Mouse (Mus musculus) WW6 (cell line): ENCODE measurements around the gene Rps17.

Experiments
- DNase-seq: peaks from one replicate; pipeline ENCODE4 v3.0.0-alpha.2; 2013; ENCODE audit warnings: low read depth, low spot score

The Rps17 gene

DNA sequence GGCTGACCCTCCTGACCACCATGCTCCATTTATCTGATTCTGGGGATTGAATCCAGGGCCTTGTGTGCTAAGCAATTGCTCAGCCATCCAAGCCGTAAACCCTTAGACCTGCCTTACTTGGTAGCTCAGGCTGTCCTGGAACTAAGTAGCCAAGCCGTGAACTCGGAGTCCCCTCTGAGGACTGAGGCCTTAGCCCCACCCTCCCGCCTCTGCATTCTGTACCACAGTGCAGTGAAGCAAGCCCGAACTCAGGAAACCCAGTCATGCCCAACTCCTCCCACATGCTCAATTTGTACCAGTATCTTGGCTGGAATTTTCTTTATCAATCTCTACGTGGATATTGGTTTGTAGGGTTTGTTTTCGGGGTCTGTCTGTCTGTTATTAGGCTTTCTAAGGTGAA is 13.2 kb downstream of the Rps17 start:
- DNase-seq = no peak

GRCm38 (mm10) chr7:81330767-81331166 is 14.3 kb downstream of the Rps17 start:
- DNase-seq = no peak

DNA sequence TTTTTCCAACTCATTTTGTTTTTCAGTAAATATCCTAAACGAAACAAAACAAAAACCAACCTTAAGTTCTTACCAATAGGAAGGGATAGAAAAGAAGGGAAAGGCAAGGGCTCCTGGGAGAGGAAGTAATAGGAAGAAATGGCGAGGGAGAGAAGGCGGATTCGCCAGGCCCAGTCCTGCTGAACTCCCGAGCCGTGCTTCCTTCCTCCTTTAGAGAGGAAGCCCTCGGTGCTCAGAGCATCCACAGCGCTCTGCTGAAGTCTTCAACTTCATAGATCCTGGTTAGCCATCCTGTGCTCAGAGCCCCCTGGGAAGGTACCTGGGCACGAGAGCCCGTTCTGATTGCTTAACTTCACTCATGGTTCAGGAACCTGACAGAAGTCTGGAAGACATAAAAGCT is 17.4 kb downstream of the Rps17 start:
- DNase-seq = no peak

DNA sequence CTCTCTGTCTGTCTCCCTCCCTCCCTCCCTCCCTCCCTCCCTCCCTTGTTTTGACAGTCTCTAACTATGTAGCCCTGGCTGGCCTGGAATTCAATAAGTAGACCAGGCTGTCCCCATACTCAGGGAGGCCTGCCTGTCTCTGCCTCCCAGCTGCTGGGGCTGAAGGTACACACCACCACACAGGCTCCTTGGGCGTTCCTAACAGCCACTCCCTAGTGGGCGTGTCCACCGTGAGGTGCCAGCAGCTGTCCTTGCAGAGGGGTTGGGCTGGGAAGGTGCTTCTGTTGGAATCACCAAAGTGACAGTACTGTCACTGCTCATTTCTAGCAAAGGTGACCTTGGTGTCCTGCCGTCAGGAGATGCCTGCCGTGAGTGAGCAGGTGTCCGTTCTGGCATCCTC is 18.2 kb downstream of the Rps17 start:
- no peak for DNase-seq

GRCm38 (mm10) chr7:81326043-81326442 is 19.0 kb downstream of the Rps17 start:
- no peak for DNase-seq

GRCm38 (mm10) chr7:81321776-81322175 is 23.3 kb downstream of the Rps17 start:
- DNase-seq = no peak

DNA sequence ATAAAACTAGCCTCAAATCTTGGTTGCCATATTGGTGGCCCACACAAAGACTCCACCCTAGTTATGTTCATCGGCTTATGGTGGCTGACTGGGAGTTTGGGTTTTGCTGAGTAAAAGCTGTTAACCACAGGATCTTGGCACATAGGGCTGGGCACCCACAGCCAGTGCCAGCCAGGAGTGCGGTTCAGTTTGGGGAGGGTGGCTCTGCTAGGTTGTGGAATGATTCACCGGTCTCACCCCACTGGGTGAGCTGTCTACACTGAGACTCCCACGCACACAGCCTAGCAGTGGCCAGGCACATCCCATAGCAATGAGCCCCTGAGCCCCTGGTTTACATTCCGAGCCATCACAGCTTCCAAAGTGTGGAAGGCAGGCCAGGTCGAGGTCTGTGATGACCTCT is 25.3 kb downstream of the Rps17 start:
- no peak for DNase-seq

- DNase-seq = no peak
Measured at GRCm38 (mm10) chr7:81315583-81315982, 29.5 kb downstream of the Rps17 start.

- DNase-seq = no peak
Measured at GRCm38 (mm10) chr7:81311581-81311980, 33.5 kb downstream of the Rps17 start.

- no peak for DNase-seq
Measured at GRCm38 (mm10) chr7:81311130-81311529, 33.9 kb downstream of the Rps17 start.

- DNase-seq = no peak
Measured at GRCm38 (mm10) chr7:81309247-81309646, 35.8 kb downstream of the Rps17 start.

- no peak for DNase-seq
Measured at GRCm38 (mm10) chr7:81307735-81308134, 37.3 kb downstream of the Rps17 start.

DNA sequence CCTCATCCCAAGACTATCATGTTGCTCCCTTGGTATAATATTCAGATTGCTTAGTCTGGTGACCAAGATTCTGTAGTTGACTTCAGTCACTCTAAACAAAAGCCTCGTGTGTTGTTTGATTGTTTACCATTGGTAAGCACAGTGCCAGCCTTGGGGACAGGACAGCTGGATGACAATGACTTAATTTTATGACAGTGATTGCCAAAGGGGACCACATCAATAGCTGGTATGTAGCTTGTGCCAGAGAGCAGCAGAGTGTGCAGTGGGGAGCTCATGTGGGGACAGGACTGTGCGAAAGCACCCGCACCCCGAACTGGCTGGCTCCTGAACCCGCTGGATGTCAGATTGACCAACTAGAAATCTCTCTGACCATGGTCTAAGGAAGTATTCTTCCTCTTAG is 40.4 kb downstream of the Rps17 start:
- DNase-seq = no peak

- DNase-seq = no peak
Measured at GRCm38 (mm10) chr7:81304100-81304499, 41.0 kb downstream of the Rps17 start.

- no peak for DNase-seq
Measured at GRCm38 (mm10) chr7:81303682-81304081, 41.4 kb downstream of the Rps17 start.

DNA sequence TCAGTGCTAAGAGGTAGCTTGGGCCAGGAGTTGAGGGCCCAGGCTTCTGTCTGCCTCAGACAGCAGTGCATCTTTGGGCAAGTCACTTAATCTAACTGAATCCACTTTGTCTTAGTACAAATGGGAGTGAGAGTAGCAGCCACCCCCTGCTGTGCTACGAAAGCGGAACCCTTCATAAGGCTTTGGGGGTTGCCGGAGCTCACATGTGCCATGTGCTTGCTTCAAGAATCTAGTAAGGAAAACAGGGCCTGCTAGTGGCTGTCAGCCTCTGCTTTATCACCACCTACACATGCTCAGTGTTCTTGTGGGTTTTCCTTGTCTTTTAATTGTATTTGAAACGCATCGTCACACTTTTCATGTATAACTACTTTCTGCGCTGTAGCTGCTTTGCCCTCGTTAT is 43.7 kb downstream of the Rps17 start:
- DNase-seq = no peak

GRCm38 (mm10) chr7:81298206-81298605 is 46.8 kb downstream of the Rps17 start:
- DNase-seq = no peak

DNA sequence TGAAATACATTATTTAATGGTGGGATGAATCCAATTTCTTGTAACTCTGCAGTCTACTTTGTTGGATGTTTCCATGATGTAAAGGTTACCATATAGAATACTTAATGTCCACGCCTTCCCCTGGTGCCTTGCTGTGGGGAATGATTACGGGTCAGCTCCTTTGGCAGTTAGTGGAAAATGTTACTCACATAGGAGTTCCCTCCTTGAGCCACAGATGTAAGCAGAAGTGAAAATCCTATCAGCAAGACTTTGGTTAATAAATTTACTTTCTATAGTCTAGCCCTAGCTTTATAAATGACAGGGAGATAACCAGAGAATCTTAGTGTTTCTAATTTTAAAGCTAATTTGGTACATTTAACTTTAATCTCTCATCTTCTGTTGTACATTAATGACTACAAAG is 49.9 kb downstream of the Rps17 start:
- DNase-seq = no peak
